Mouse (Mus musculus): ENCODE measurements at regions not wholly inside any gene's neighbourhood (a gene's known extent, or its start where the extent isn't known, plus 50 kb on each side); places are given as distances from the start of the nearest gene placed in this dataset.

DNA sequence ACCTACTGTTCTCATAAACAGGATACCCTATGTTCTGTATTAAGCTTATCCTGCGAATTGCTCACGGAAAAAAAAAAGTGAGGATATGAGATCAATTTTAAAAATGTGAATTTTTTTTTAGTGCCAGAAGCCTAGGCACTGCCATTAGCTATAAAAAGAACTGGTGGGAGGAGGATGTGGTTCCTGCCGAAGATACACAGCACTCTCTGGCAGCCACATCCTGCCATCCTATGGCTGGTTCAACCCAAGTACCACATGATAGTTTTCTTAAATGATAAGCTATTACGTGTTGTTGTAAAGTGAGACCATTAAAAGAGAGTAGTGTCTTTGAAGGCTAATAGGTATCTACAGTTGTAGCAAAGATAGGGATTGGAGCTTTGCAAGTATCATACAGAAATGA, 58.2 kb upstream of the Ppp3ca start:
- no peak for DNase-seq

DNA sequence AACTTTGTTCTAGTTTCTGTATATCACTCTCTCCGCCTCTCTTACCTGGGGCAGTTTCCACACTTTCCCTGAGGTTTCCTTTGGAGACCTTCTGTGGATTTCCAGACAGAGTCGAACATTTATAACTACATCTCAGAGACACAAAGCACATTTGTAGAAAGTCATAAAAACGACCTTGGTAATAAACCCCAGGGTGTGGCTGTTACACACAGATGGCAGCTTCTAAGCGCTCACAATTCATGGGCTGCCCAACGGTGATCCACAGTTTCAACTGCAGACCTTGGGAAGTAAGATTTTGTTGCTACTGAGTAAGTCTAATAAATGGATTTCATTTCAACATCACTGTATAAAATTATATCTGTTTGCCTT, 59.4 kb upstream of the Ppp3ca start:
- DNase-seq: no peak

DNA sequence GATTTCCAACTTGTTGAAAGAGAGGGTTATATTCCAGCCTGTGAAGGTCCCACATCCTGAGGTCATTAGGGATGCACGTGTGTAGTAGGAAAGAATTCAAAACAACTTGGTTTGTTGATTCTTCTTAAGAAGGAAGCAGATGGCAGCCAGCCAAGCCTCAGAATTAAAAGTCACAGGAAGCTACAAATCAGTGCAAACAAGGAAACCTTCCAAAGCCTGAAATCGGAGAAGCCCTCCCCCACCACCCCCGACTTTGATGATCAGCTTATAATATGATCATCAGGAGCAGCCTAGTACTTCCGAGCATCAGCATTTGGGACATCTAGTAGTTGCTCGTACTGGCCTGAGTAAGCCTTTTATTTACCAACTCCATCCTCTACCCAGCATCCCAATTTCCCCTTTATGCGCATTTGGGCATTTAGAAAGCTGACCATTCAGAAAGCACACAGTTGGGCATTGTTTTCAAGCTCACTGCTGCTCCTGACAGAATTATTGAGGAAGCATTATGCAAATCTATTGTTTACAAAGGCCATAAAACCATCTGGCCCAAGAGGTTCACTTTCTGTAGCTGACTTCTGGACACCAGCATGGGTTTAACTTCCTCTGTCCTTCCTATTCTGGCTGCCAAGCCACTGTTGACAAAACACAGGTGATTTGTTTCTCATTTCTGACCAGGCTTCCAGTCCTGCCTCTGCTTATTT, 59.9 kb upstream of the Ppp3ca start:
- peak; percentile 59 for DNase-seq

DNA sequence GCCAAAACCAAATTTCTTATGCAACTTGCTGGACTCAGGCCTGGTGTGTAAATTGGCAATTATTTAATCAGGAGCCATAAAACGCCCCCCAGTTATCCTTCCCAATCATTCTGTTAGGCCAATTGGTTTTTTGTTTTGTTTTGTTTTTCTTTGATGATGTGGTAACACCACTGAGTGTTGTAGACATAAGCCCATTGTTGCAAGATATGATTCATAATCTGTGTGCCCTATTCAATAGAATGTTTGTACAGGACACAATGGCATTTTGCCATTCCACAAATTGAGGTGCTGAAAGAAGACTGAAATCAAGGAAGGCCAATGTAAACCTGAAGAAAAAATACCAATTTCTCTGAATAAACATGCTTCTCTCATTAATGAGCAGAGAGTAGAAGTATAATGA, 68.2 kb upstream of the Ppp3ca start:
- no peak for DNase-seq

DNA sequence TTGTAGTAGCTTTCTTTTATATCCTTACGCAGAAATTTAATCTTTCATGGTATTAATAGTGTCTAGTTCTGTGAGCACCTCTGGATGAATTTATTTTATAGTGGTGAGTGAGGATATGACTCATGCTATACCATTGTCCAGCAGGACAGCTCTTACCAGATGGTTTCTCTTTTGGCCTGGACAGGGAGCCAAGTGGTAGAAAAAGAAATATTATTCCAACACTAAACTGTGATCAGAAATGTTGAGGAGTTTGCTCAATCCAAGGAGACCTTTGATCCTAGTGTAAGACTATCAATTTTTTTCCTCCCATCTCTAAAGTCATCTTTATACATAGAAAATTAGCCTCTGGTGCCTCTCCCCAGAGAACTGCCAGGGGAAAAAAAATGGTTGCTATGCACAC, 86.0 kb upstream of the Ppp3ca start:
- no peak for DNase-seq

DNA sequence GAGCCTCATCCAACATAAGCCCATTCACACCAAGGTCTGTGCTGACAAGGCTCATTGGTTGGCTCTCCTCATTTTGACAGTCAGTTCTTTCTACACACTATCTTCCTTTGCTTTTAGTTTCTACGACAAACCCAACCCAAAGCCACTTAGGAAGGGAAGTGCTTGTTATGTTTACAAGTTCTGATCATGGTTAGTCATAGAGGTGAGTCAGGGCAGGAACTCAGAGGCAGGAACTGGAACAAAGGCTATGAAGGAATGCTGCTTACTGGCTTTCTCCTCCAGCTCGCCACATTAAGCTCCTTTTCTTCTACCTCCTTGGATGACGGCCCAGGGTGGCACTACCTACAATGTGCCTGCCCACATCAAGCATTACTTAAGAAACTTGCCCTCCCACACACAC, 91.9 kb upstream of the Ppp3ca start:
- no peak for DNase-seq

DNA sequence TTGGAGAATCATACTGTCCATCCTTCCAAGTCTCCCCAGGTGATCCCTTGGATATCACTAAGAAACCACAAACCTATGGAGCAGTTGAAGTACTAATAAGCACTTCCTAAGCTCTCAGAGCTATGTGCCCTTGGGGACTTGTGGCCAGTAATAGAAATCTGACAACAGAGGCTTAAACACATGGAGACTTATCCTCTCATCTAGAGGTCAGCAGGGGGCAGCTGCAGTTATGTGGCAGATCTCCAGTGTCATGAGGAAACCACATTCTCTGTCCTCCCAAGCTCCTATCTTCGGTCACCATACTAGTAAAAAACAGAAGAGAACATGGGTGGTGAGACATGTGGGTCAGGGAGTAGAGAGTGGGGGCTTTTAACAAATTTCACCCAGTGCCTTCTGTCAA, 99.4 kb upstream of the Ppp3ca start:
- DNase-seq: no peak

DNA sequence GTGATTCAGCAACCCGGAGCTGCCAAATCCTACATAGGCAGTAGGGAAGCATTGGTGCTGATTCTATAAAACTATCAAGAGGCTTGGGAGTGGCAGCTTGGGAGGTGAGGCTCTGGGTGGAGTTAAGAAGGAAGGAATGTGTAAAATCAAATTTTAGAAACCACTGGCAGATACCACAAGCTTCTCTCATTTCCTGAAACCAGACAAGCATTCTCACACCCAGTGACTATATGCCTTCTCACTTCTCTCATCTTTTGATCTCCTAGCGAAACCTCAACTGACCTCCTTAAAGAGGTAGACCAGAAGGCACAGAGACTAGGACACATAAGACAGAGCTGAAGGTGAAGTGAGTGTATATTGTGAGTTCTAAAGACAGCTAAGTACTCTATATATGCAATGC, 113.4 kb upstream of the Ppp3ca start:
- no peak for DNase-seq

DNA sequence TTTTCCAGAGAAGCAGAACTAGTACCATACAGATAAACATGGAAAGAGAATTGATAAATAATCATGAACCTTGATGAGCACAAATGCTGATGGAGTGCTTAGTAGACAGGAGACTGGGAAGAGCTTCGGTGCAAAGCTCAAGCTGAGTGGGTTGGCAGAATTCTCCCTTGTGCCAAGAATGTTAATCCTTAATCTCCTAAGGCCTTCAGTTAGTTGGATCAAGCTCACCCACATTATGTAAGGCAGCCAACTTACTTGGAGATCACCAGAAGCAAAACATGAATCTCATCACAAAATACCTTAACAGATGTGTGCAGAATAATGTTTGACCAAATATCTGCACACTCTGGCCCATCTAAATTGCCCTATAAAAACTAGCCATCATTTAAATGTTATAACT, 120.5 kb upstream of the Ppp3ca start:
- no peak for DNase-seq

DNA sequence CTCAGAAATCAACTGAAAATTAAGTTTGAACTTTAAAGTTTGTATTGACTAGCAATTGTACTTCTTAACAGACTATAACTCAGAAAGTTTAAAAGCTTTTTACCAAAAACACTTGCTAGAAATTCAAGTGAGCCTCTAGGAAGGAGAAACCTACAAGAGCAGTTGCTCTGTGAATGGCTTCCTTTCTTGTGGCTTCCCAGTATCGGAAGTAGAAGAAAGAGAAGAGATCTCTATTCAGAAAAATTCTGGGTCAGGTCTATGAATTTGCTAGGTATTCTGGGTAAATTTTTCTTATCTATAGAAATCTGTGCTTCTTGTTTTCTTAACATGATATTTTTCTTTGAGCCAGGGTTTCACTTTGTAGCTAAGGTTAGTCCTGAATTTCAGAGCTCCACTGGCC, 138.3 kb upstream of the Ppp3ca start:
- no peak for DNase-seq

DNA sequence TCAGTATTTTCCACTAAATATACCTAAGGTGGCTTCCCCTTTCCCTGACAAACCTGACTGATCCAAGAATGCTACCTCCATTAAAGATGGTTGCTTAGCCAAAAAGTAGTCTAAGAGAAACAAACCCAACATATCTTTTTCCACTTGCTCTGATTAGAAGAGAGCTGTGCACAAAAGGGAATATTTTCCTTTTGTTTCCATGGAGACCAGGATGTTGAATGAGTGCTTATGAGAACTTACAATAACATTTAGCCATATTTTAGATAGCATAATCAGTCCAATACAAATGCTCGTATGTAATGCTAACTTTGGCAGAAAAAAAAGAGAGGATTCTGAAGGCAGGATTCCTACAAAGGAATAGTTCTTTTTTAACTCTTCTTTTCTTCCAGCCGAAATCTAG, 161.3 kb upstream of the Ppp3ca start:
- no peak for DNase-seq

DNA sequence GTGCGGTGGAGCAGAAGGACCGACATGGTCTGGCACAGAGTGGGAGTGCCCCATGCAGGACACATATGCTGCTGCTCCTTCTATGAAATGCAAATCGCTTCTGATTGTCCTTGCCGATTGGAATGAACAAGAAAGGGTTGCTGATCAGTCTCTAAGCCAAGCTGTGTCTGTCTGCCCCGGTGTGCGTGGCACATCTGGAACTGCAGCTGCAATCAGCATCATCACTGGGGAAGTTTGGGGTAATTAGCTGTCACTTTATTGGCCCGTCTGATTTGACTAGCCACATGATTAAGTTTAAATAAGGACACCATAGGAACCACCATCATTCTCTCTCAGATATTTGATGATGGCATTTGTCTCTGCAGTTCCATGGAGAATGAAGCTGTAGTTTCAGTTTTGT, 162.9 kb upstream of the Ppp3ca start:
- no peak for DNase-seq

DNA sequence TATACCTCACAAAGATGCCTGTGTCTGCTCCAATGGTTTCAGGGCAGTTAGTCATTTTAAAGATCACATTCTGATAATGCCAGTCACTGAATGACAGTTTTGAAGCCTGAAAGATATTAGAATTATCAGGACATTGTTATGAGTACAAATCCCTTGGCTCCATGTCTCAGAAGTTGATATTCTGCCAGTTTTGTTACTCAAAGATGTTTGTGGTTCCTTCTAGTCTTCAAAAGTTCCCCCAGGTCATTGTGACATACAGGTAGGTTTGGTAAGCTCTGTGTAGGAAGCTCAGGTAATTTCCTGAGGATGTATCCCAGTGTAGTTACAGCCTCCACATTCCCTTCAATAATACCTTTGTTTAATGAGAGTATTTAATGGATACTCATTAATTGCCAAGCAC, 169.0 kb upstream of the Bank1 start:
- DNase-seq: no peak

DNA sequence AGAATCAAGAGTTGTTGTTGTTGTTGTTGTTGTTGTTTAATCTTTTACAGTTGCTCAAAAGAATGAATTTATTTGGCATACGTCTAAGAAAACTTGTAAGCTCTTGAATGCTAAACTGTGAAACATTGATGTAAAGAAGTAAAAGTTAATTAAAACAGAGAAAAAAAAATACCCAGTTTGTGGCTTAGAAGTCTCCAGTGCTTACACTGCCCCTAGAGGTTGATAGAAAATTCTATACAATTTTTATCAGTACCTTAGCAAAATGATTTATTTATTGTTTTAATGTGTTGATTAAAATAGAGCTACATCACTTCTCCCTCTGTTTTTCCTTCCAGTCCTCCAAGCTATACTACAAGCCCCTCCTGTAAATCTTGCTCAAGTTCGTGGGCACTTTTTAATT, 165.8 kb upstream of the Bank1 start:
- DNase-seq: no peak

DNA sequence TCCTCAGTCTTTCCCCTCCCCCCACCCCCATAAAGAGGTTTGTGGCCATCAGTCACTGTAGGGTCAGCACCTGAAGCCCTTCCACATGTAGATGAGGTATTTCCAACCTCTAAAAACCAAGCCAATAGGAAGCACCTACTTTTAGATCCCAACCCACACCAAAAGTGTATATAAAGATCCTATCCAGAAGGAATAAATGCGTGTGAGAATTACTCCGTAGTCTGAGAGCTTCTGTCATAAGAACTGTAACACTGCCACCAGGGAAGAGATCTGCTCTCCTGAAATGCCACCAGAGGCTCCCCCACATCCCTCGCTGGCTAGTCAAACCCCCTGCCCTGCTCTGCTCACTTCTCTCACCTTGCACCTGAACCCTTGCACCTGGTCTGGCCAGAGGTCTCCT, 145.8 kb upstream of the Bank1 start:
- DNase-seq: no peak

DNA sequence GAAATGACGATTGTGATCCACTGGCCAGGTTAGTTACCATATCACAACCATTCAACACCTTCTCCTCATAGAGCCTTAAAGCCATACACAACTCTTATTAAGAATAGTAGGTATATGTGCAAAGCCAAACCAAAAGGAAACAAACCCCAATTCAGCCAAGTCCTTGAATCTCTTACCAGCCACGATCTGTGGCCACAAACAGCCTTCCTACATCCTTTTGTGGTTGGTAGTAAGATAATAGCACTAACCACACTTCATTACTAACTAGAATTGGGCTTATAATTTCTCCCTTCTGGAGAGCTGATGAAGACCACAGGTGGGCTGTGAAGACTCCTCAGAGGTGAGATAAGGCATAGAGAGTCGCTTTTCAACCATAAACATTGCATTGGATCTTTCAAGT, 136.9 kb upstream of the Bank1 start:
- DNase-seq: no peak

DNA sequence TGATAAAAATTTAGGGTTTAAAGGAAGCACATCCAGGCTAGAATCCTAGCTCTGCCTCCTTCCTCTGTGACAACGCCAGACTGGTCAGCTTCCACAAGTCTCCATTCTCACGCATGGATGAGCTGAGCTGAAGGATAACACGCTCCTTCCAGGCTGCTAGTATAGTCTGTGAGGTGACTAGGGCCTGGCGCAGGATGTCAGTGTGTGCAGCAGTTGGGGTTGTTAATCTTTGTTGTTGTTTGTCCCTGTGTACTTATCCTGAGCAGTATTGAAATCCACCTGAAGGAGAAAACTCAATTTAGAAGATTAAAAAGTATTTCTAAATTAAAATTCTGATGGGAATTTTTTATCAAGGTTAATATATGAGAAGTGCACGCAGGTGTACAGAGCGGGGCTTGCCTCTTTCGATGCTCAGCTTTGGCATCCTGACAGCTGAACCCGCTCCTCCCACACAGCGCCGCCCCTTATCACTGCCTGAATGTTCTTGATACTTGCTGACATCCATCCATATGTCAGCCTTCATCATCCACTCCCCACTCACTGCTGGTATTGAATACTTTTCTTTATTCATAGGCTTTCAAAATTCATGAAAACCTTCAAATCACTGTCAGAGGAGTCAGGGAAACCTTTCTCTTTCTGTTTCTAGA, 130.7 kb upstream of the Bank1 start:
- DNase-seq: no peak

DNA sequence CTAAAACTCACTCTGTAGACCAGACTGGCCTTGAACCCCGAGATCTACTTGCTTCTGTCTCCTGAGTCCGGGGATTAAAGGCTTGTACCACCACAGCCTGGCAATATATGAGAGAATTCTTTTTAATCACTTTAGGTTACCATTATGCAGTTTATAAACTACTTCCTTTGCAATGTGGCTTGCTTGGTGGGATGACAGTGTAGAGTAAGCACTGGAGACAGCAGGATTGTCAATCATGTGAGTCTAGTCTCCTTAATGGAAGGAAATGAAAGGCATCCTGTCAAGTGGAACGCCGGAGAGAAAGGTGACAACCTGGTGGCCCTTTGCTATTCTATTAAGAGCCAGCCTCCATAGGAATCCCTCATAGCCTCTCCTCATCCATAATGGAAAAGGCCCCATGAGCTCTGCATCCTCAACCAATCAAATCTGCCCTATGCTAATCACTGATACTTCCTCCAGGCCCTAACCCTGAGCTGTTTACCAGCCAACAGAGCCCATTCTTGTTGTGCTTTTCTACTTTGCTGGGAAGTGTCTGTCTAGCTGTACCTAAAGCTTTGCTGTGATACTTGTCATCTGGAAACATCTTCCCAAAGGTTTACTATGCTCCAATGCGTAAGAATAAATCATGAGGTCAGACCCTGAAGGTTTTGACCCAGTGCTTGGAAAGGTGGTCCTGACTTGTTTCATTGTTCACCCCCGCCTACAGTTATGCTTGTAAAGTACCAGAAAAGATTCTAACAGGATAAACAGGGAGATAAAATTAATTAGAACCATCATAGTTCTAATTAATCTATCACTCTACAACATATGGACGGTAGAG, 130.0 kb upstream of the Bank1 start:
- DNase-seq: no peak

DNA sequence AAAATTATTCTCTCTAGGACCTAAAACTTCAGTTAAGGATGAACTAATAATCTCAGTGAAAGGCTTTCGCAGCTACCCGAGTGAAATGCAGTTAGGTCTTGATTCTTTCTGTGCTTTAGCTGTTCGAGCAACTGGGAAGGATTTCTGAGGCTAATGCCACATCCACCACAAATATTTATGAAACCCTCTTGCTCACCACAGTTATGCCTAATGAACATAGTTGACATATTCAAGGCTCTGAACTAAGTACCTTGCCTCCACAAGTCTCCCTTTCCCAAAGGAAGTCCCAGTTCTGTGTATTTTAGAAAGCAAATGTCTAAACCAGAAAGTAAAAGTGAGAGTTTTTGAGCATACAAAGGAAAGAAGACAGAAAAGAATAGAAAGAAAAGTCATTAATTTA, 129.1 kb upstream of the Bank1 start:
- DNase-seq: no peak

DNA sequence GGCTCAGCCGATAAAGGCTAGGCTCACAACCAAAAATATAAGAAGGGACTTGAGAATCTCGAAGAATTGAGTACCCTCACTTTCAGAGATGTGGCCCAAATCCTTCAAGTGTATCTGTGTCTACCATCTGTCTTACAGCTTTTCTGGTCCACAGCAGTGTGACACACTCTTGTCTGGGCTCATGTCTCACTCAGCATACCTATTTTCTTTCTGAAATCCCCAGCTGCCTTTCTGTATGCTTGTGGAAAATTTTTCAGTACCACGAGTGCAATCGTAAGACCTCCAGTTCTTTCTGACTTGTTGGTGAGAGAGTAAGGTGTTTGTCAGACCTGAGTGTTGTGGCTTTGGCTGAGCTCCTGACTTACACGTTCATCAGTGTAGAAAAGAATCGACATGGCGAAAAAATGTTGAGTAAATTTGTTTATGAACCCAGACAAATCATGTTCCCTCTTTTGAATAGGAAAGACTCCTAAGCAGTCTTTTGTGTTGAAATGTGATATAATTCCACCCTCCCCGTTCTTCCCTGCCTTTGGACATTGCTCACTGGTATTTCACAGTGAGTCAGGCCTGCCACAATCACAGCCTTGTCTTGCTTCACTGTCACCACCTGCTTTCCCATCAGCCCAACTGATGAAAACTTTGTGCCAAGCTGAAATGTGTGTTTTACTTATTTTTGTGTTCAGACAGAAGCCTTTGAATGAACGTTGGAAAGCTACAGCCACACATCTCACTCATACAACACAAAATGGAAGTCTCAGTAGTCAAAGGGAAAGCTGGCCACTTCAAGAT, 125.3 kb upstream of the Bank1 start:
- DNase-seq: no peak

DNA sequence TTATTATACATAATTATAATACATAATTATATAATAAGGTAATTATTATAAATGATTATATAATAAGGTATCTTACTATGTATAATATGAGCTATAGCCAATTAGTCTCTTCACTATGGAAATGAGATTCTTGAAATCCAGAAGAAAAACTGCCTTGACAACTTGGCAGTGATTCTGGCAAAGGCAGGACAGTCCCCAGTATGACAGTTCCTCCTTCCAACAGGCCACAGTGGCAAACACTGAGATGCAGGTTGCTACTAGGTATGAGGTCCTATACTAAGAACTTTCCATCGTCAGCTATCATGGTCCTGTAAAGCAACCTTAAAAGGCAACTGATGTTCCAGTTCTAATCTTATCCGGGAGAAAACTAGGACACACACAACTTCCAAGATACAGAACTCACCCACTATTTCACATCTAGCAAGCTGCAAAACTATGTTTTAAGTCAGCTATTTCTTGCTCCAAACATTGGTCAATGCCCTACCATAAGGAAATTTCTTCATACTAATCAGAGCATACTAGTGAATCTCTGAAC, 124.6 kb upstream of the Bank1 start:
- DNase-seq: no peak

DNA sequence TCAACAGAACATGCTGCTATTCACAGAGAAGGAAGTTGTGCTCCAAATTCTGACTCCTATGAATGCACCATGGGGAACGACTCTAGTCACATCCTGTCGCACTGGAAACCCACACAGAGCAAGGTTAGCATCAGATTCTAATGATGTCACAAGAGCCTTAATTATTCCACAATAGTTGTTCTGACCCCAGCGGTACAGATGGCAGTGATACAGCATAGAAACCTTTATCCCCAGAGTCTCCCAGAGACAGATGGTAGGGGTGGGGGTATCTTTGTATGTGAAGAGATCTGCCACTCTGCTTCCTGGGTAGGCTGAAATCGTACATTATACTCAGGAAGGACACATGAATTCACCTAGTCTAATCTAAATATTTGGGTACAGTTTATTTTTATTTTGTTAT, 123.5 kb upstream of the Bank1 start:
- no peak for DNase-seq

DNA sequence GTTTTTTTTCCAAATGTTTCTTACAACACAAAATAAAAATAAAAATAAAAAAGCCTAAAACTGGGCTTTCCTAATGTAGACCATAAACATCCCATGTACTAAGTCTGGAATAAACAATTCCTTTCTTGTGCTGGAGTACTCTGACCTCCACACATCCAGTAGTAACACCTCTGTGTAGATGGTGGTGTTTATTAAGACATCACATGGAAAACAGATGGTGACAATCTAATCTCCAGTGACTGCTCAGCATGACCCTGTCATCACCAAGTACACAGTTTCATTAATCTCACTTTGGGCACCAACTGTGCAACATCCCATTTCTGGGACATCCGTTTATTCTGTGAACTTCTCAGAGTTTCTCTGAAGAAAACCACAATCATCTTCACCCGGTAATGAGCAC, 118.7 kb upstream of the Bank1 start:
- no peak for DNase-seq
